Mouse (Mus musculus): ENCODE measurements around the gene 4833427G06Rik. TPM values are rescaled to one million over a fixed set of nuclear protein-coding genes. Genes with fewer than 3 reads are reported as not detected.

4833427G06Rik gene
- polyA plus RNA-seq, 1 experiment from 2014 or later: 0.15 TPM

GRCm38 (mm10) chr9:51103808-51104514, 2.1 kb upstream of the 4833427G06Rik start:
- Histone ChIP-seq H3K4me3 (peak overlapping the region; percentile 71), H3K27ac (peak overlapping the region; percentile 87), H3K4me1 (peaks cover 25% of the 10 kb centered on the region), H3K9me3 (replicated peaks) (no peaks in the 10 kb centered on the region), H3K27me3 (ENCODE audit: low read depth, poor library complexity, severe bottlenecking) (peaks cover 26% of the 10 kb centered on the region), H3K36me3 (no peaks in the 10 kb centered on the region)
- DNase-seq (ENCODE audit: low spot score): peak; percentile 83
- WGBS: 11% methylated on average over 30 of the region's 30 CpGs

DNA sequence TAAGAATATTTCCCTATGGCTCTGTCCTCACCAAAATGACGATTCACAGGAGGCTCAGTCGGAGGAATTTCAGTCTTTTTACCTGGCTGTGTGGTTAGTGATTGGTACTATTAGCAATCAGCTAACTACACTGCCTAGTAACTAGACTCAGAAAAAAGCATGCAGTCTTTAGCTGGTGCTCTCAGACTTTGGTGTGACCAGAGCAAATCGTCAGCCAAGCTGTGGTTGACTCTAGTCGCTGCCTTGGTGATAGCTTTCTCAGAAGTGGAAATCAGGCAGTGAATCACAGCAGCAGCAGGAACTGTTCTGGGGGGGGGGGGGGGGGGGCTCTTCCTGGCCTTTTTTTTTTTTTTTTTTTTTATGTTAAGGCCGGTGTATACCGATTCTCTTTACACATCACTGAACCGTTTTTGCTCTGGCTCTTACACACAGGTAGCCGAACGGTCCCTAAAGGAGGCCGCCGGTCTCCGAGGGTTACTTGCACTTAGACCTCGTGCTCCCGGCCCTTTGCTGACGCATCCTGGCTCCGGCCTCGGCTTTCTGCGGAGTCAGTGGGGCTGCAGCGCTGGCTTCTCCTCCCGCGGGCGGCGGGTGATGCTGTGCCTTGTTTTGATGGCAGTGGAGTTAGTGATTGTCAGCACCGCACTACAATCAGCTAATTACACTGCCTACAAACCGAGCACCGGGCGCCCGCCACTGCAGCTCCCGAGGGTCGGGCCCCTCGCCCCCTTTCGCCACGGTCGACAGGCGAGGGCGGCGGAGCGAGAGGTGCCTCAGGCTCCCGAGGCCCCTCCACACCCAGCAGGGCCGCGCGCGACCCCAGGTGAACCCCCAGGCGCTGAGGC, 1.3 kb upstream of the 4833427G06Rik start:
- H3K36me3 ChIP-seq: no peaks in the 10 kb centered on the region
- peaks cover 25% of the 10 kb centered on the region for H3K4me1 ChIP-seq
- H3K9me3 ChIP-seq (replicated peaks): no peaks in the 10 kb centered on the region
- H3K27me3 ChIP-seq (ENCODE audit: low read depth, poor library complexity, severe bottlenecking): peaks cover 26% of the 10 kb centered on the region
- H3K4me3 ChIP-seq: peak overlapping the region; percentile 71
- peak overlapping the region; percentile 87 for H3K27ac ChIP-seq
- WGBS: 2% methylated on average over 43 of the region's 44 CpGs
- peak; percentile 76 for DNase-seq (ENCODE audit: low spot score)

DNA sequence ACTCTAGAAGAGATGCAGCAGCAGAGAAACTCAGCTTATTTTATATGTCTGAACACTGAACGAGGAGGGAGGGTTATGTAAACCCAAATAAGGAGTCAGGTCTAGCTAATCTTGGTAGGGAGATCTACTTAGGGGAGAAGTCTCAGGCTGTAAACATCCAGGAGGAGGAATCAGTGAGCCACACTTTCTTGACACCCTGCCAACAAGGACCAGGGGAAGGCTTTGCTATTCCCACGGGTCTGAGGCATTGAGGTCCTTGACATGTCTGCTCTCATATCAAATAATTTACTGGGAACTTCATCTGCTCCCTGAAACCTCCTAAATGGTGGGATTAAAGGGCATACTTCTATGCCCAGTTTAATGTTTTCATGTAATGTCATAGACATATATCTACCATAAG, 5.6 kb downstream of the 4833427G06Rik start:
- Histone ChIP-seq H3K4me3 (no peak overlapping the region), H3K9me3 (replicated peaks) (no peaks in the 10 kb centered on the region), H3K27me3 (ENCODE audit: low read depth, poor library complexity, severe bottlenecking) (peaks cover 13% of the 10 kb centered on the region; the same call in 1 of the 2 replicates), H3K36me3 (no peaks in the 10 kb centered on the region), H3K4me1 (no peaks in the 10 kb centered on the region), H3K27ac (no peak overlapping the region)
- no peak for DNase-seq (ENCODE audit: low spot score)
- WGBS: 69% methylated on average over 2 of the region's 2 CpGs

DNA sequence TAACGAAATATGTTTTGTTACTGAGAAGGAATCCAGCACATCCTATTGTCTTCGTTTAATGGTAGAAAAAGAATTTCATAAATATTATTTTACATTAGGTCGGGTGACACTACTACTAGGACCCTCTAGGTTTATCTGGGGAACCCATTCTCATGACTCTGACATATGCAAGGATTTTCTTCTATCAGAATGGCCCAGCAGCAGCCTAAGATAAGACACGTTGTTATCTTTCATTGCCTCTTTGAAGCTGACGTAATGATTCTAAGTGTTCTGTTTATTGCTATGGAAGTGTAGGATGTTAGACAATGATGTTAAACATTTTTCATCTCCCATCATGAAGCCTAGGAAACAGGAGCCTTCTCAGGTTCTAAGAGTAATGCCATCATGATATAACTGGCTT, 8.2 kb downstream of the 4833427G06Rik start:
- no peaks in the 10 kb centered on the region for H3K27me3 ChIP-seq (ENCODE audit: low read depth, poor library complexity, severe bottlenecking)
- no peaks in the 10 kb centered on the region for H3K9me3 ChIP-seq (replicated peaks)
- WGBS: 66% methylated on average over 5 of the region's 5 CpGs
- H3K4me3 ChIP-seq: no peak overlapping the region
- H3K4me1 ChIP-seq: no peaks in the 10 kb centered on the region
- DNase-seq (ENCODE audit: low spot score): no peak
- H3K27ac ChIP-seq: no peak overlapping the region
- H3K36me3 ChIP-seq: no peaks in the 10 kb centered on the region

DNA sequence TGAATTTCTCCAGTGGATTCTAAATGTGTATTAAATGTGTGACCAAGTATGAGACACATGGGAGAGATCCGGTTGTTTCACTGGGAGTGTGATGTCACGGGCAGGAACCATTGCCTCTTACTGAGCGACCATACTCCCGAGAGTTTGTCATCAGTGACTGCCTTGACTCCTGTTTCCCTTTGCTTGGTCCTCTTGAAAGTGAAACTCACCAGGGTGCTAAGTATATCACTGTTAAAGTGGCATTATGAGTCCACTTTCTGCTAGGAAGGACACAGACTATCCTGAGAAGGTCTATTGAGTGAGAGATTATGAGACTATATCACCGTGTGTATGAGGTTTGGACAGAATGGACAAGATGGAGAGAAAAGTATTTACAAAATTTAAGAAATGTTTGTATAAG, 20.3 kb downstream of the 4833427G06Rik start:
- H3K27ac ChIP-seq: no peak overlapping the region
- peaks cover 10% of the 10 kb centered on the region for H3K4me1 ChIP-seq
- no peaks in the 10 kb centered on the region for H3K9me3 ChIP-seq (replicated peaks)
- H3K36me3 ChIP-seq: no peaks in the 10 kb centered on the region
- H3K27me3 ChIP-seq (ENCODE audit: low read depth, poor library complexity, severe bottlenecking): 0 out of 2 replicates have a peak, but pooled peaks cover 7% of the 10 kb centered on the region
- H3K4me3 ChIP-seq: no peak overlapping the region
- no peak for DNase-seq (ENCODE audit: low spot score)
- 85% methylated on average over 5 of the region's 5 CpGs for WGBS

DNA sequence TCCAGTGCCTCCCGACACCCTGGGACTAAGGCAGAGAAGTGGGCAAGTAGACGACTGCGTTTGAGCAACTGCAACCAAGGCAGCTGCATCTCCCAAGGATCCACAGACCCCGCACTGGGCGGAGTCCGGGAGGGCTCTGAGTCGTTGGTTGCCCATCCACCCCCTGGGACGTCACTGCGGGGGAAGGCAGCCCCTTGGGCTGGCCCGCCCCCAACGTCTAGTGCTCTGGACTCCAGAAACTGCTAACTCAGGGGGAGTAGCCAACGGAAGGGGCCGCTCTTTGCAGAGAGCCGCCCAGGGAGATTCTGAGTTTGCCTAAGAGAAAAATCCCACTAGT, 24.9 kb downstream of the 4833427G06Rik start, which contains the start of gene Layn:
Layn (minus strand) TSS at position 116 of the 337 bp plus-strand sequence.
- Histone ChIP-seq H3K36me3 (no peaks in the 10 kb centered on the region), H3K4me1 (peaks cover 23% of the 10 kb centered on the region), H3K27me3 (ENCODE audit: low read depth, poor library complexity, severe bottlenecking) (0 out of 2 replicates have a peak, but pooled peaks cover 13% of the 10 kb centered on the region), H3K4me3 (peak within 1 kb of the TSS; percentile 57), H3K9me3 (replicated peaks) (no peaks in the 10 kb centered on the region), H3K27ac (peak within 1 kb of the TSS; percentile 51)
- under 1% methylated on average over 14 of the region's 14 CpGs for WGBS
- DNase-seq (ENCODE audit: low spot score): peak; percentile 79

DNA sequence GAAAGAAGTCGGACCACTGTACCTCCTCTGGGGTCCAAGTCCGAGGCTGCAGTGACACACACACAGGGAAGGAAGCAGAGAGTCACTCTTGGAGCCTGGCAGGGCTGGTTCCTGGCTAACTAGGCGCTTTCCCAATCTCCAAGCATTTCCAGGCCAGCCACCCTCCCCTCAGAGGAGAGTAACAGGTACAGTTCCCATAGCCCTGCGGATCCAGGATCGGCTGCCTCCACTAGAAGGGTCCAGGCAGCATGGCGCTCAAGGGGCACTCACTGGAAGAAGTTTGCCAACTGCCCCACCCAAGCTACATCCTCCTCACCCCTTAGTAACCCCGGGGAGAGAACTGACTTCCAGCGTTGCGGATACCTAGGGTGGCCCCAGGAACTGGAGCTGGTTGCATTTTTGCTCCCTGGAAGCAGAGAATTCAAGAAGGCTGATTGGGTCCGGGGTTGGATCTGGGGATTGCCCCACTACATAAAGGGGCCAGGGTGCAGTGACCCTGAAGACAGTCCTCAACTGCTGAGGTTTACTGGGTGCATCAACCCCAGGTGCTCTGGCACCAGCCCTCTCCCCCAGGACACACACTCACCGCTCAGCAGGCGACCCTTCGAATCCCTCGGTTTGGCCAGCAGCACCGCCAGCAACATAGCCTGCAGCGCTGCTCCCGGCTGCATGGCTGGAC, 25.4 kb downstream of the 4833427G06Rik start:
- no peaks in the 10 kb centered on the region for H3K36me3 ChIP-seq
- DNase-seq (ENCODE audit: low spot score): peak; percentile 56
- WGBS: under 1% methylated on average over 17 of the region's 17 CpGs
- H3K27me3 ChIP-seq (ENCODE audit: low read depth, poor library complexity, severe bottlenecking): 0 out of 2 replicates have a peak, but pooled peaks cover 13% of the 10 kb centered on the region
- peaks cover 23% of the 10 kb centered on the region for H3K4me1 ChIP-seq
- peak overlapping the region; percentile 51 for H3K27ac ChIP-seq
- peak overlapping the region; percentile 57 for H3K4me3 ChIP-seq
- no peaks in the 10 kb centered on the region for H3K9me3 ChIP-seq (replicated peaks)

GRCm38 (mm10) chr9:51075780-51076179, 26.1 kb downstream of the 4833427G06Rik start:
- peak overlapping the region; percentile 42; the same call in 1 of the 2 replicates for H3K27ac ChIP-seq
- no peaks in the 10 kb centered on the region for H3K36me3 ChIP-seq

GRCm38 (mm10) chr9:51070801-51071200, 31.1 kb downstream of the 4833427G06Rik start:
- H3K9me3 ChIP-seq (replicated peaks): no peaks in the 10 kb centered on the region
- WGBS: 85% methylated on average over 4 of the region's 4 CpGs
- DNase-seq (ENCODE audit: low spot score): no peak
- 0 out of 2 replicates have a peak, but pooled peaks cover 6% of the 10 kb centered on the region for H3K27me3 ChIP-seq (ENCODE audit: low read depth, poor library complexity, severe bottlenecking)
- H3K36me3 ChIP-seq: no peaks in the 10 kb centered on the region
- no peak overlapping the region for H3K4me3 ChIP-seq
- peaks cover 5% of the 10 kb centered on the region for H3K4me1 ChIP-seq
- no peak overlapping the region for H3K27ac ChIP-seq

More at GRCm38 (mm10) chr9:51075780-51076179, 26.1 kb downstream of the 4833427G06Rik start:
- Histone ChIP-seq H3K4me3 (peak overlapping the region; percentile 57), H3K9me3 (replicated peaks) (no peaks in the 10 kb centered on the region), H3K27me3 (ENCODE audit: low read depth, poor library complexity, severe bottlenecking) (0 out of 2 replicates have a peak, but pooled peaks cover 13% of the 10 kb centered on the region), H3K4me1 (peaks cover 23% of the 10 kb centered on the region)
- peak; percentile 32 for DNase-seq (ENCODE audit: low spot score)
- 26% methylated on average over 3 of the region's 3 CpGs for WGBS

- Histone ChIP-seq H3K27ac (no peak overlapping the region), H3K4me1 (no peaks in the 10 kb centered on the region), H3K4me3 (no peak overlapping the region), H3K9me3 (replicated peaks) (no peaks in the 10 kb centered on the region), H3K27me3 (ENCODE audit: low read depth, poor library complexity, severe bottlenecking) (no peaks in the 10 kb centered on the region), H3K36me3 (no peaks in the 10 kb centered on the region)
- 70% methylated on average over 3 of the region's 3 CpGs for WGBS
- DNase-seq (ENCODE audit: low spot score): no peak
Observed at GRCm38 (mm10) chr9:51068202-51068601, 33.7 kb downstream of the 4833427G06Rik start.

DNA sequence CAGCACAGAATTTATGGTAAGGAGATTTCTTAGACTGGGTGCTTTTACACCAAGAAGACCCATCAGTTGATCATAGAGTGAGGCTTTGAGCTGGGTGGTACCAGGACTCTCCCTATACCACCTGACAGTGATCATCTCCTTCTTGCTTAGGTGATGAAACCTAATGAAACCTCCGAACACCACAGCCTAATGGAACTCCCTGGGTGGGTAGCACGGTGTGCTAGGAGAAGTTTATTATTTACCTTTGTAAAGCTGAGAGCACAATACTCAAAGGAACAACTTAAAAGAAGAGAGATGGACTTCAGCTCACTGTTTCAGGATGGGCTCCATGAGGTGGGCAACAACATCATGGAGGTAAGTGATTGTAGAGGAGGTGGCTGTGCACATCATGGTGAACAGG, 41.3 kb downstream of the 4833427G06Rik start, which contains the start of gene Btg4:
Btg4 (plus strand) TSS at position 301 of the 400 bp plus-strand sequence.
- H3K36me3 ChIP-seq: no peaks in the 10 kb centered on the region
- no peak within 1 kb of the TSS for H3K4me3 ChIP-seq
- H3K27me3 ChIP-seq (ENCODE audit: low read depth, poor library complexity, severe bottlenecking): no peaks in the 10 kb centered on the region
- H3K4me1 ChIP-seq: peaks cover 3% of the 10 kb centered on the region; the same call in 1 of the 2 replicates
- no peaks in the 10 kb centered on the region for H3K9me3 ChIP-seq (replicated peaks)
- 90% methylated on average over 2 of the region's 2 CpGs for WGBS
- no peak for DNase-seq (ENCODE audit: low spot score)
- H3K27ac ChIP-seq: no peak within 1 kb of the TSS

GRCm38 (mm10) chr9:51058951-51059521, 42.8 kb downstream of the 4833427G06Rik start:
- Histone ChIP-seq H3K27me3 (ENCODE audit: low read depth, poor library complexity, severe bottlenecking) (no peaks in the 10 kb centered on the region), H3K9me3 (replicated peaks) (no peaks in the 10 kb centered on the region), H3K4me3 (no peak overlapping the region), H3K4me1 (peaks cover 3% of the 10 kb centered on the region; the same call in 1 of the 2 replicates), H3K36me3 (no peaks in the 10 kb centered on the region), H3K27ac (no peak overlapping the region)
- 82% methylated on average over 4 of the region's 4 CpGs for WGBS
- DNase-seq (ENCODE audit: low spot score): no peak

Measured in limb, embryonic 10.5 days (tissue).